26 mouse cellular contexts compared by ENCODE assay signal in genomic region chr3:151216764-151217502, GRCm38 (mm10).
DNase-seq lines count a peak whose midpoint lies in the region; ATAC-seq and TF ChIP-seq lines count a peak whose summit lies in the region.
"Had no signal": no experiment of that assay in that cellular context is flagged by ENCODE, and none has a peak within 500 bp of the region (broad histone marks: within the 10 kb centered on the region; RNA-seq: fewer than 3 reads in every experiment).

No protein-coding gene starts in this region.

- no peak for TF ChIP-seq POLR2A in brain, embryonic 14.5 days (IDR thresholded peaks at IDR 0.05; ENCODE audit: borderline replicate concordance, extremely low read depth, insufficient read depth, insufficient read length, poor library complexity, severe bottlenecking)

- no peak overlapping the region for H3K4me3 ChIP-seq in forebrain, embryonic 13.5 days
- no peak overlapping the region for H3K4me3 ChIP-seq in forebrain, embryonic 11.5 days (ENCODE audit: low read depth, low read length)
- no peak overlapping the region for H3K4me3 ChIP-seq in forebrain, embryonic 15.5 days
- H3K4me3 ChIP-seq in forebrain, embryonic 12.5 days (replicated peaks): no peak overlapping the region
- H3K4me3 ChIP-seq in forebrain, postnatal 0 days (ENCODE audit: low read depth, low read length): no peak overlapping the region
- H3K4me3 ChIP-seq: embryonic facial prominence, embryonic 13.5 days; embryonic facial prominence, embryonic 15.5 days; erythroblast, embryonic 14.5 days had no signal

- WGBS in forebrain, embryonic 13.5 days: 79% methylated on average over 3 of the region's 3 CpGs
- WGBS in forebrain, embryonic 11.5 days: 79% methylated on average over 3 of the region's 3 CpGs
- 53% methylated on average over 3 of the region's 3 CpGs for WGBS in forebrain, embryonic 15.5 days
- 75% methylated on average over 3 of the region's 3 CpGs for WGBS in forebrain, embryonic 12.5 days
- WGBS in forebrain, postnatal 0 days: 49% methylated on average over 3 of the region's 3 CpGs

- no peaks in the 10 kb centered on the region for H3K27me3 ChIP-seq in forebrain, embryonic 13.5 days
- H3K27me3 ChIP-seq in forebrain, embryonic 11.5 days (ENCODE audit: control insufficient read depth, insufficient read depth, low read length): no peaks in the 10 kb centered on the region
- H3K27me3 ChIP-seq in forebrain, embryonic 15.5 days: no peaks in the 10 kb centered on the region
- H3K27me3 ChIP-seq in forebrain, embryonic 12.5 days: no peaks in the 10 kb centered on the region
- H3K27me3 ChIP-seq in forebrain, postnatal 0 days (ENCODE audit: insufficient read depth, low read length): no peaks in the 10 kb centered on the region
- H3K27me3 ChIP-seq: CH12.LX; embryonic facial prominence, embryonic 13.5 days; embryonic facial prominence, embryonic 15.5 days; Patski had no signal

- no peaks in the 10 kb centered on the region for H3K36me3 ChIP-seq in forebrain, embryonic 13.5 days (ENCODE audit: poor library complexity, severe bottlenecking)
- no peaks in the 10 kb centered on the region for H3K36me3 ChIP-seq in forebrain, embryonic 11.5 days (ENCODE audit: control insufficient read depth, insufficient read depth, low read length)
- H3K36me3 ChIP-seq in forebrain, embryonic 15.5 days: no peaks in the 10 kb centered on the region
- no peaks in the 10 kb centered on the region for H3K36me3 ChIP-seq in forebrain, embryonic 12.5 days (replicated peaks)
- no peaks in the 10 kb centered on the region for H3K36me3 ChIP-seq in forebrain, postnatal 0 days (ENCODE audit: insufficient read depth)
- H3K36me3 ChIP-seq: embryonic facial prominence, embryonic 13.5 days; embryonic facial prominence, embryonic 15.5 days; G1E had no signal

- no peaks in the 10 kb centered on the region for H3K4me1 ChIP-seq in forebrain, embryonic 13.5 days
- no peaks in the 10 kb centered on the region for H3K4me1 ChIP-seq in forebrain, embryonic 11.5 days (replicated peaks; ENCODE audit: control insufficient read depth, insufficient read depth, low read length)
- no peaks in the 10 kb centered on the region for H3K4me1 ChIP-seq in forebrain, embryonic 15.5 days
- H3K4me1 ChIP-seq in forebrain, embryonic 12.5 days: no peaks in the 10 kb centered on the region
- no peaks in the 10 kb centered on the region for H3K4me1 ChIP-seq in forebrain, postnatal 0 days (ENCODE audit: insufficient read depth)
- H3K4me1 ChIP-seq: embryonic facial prominence, embryonic 15.5 days had no signal

- no peaks in the 10 kb centered on the region for H3K9me3 ChIP-seq in forebrain, embryonic 13.5 days (replicated peaks)
- no peaks in the 10 kb centered on the region for H3K9me3 ChIP-seq in forebrain, embryonic 11.5 days (ENCODE audit: control insufficient read depth, low read length)
- no peaks in the 10 kb centered on the region for H3K9me3 ChIP-seq in forebrain, embryonic 15.5 days
- no peaks in the 10 kb centered on the region for H3K9me3 ChIP-seq in forebrain, embryonic 12.5 days
- H3K9me3 ChIP-seq in forebrain, postnatal 0 days (ENCODE audit: low read length): no peaks in the 10 kb centered on the region
- H3K9me3 ChIP-seq: embryonic facial prominence, embryonic 13.5 days; embryonic facial prominence, embryonic 15.5 days had no signal

- peak; percentile 59; the same call in 1 of the 2 replicates for ATAC-seq in forebrain, embryonic 13.5 days
- no peak for ATAC-seq in forebrain, embryonic 11.5 days (replicated peaks; ENCODE audit: low FRiP score)
- peak; percentile 68 for ATAC-seq in forebrain, embryonic 15.5 days (replicated peaks)
- ATAC-seq in forebrain, embryonic 12.5 days (ENCODE audit: low FRiP score): no peak
- ATAC-seq in forebrain, postnatal 0 days: peak; percentile 61
- ATAC-seq: activated CD4-positive, CD25-positive, alpha-beta regulatory T cell, adult 4 months; CD4-positive, CD25-positive, alpha-beta regulatory T cell, adult 4 months; Patski had no signal

- no peak for DNase-seq in forebrain, embryonic 11.5 days (ENCODE audit: low spot score)
- DNase-seq in brain, embryonic 14.5 days (ENCODE audit: low read depth): peak; percentile 23
- DNase-seq in forebrain, postnatal 0 days: peak; percentile 32
- DNase-seq in layer of hippocampus, adult 9-11 months: no peak
- DNase-seq: adrenal gland, adult 8-10 months; adrenal gland, postnatal 14 days; adrenal gland, postnatal 36 days; B cell, adult 2 months; cerebellum, adult 11 months; cerebellum, adult 18-20 months; cerebellum, adult 8-10 months; cerebellum, adult 9-11 months; cerebellum, postnatal 14 days; cerebellum, postnatal 36 days; embryo, embryonic 11 days had no signal

- H3K9ac ChIP-seq in forebrain, embryonic 13.5 days: no peak overlapping the region
- H3K9ac ChIP-seq in forebrain, embryonic 11.5 days (ENCODE audit: low read length): no peak overlapping the region
- H3K9ac ChIP-seq in forebrain, embryonic 15.5 days (replicated peaks): no peak overlapping the region
- no peak overlapping the region for H3K9ac ChIP-seq in forebrain, embryonic 12.5 days
- no peak overlapping the region for H3K9ac ChIP-seq in forebrain, postnatal 0 days
- H3K9ac ChIP-seq: embryonic facial prominence, embryonic 13.5 days; embryonic facial prominence, embryonic 15.5 days had no signal

- no peak overlapping the region for H3K4me2 ChIP-seq in forebrain, embryonic 13.5 days
- H3K4me2 ChIP-seq in forebrain, embryonic 11.5 days (ENCODE audit: low read depth, low read length, severe bottlenecking): no peak overlapping the region
- H3K4me2 ChIP-seq in forebrain, embryonic 15.5 days (replicated peaks): no peak overlapping the region
- no peak overlapping the region for H3K4me2 ChIP-seq in forebrain, embryonic 12.5 days
- no peak overlapping the region for H3K4me2 ChIP-seq in forebrain, postnatal 0 days (ENCODE audit: low read depth)
- H3K4me2 ChIP-seq: embryonic facial prominence, embryonic 13.5 days; embryonic facial prominence, embryonic 15.5 days had no signal

- no peak for TF ChIP-seq CTCF in brain, embryonic 14.5 days (IDR thresholded peaks at IDR 0.05; ENCODE audit: borderline replicate concordance, extremely low read depth, insufficient read depth, insufficient read length)
- no peak for TF ChIP-seq CTCF in forebrain, postnatal 0 days (IDR thresholded peaks at IDR 0.05; ENCODE audit: low read depth)

- no peak overlapping the region for H3K27ac ChIP-seq in forebrain, embryonic 13.5 days
- no peak overlapping the region for H3K27ac ChIP-seq in forebrain, embryonic 11.5 days (ENCODE audit: low read depth, low read length)
- H3K27ac ChIP-seq in forebrain, embryonic 15.5 days (replicated peaks): no peak overlapping the region
- H3K27ac ChIP-seq in forebrain, embryonic 12.5 days: no peak overlapping the region
- no peak overlapping the region for H3K27ac ChIP-seq in forebrain, postnatal 0 days (ENCODE audit: low read depth, low read length)
- H3K27ac ChIP-seq: embryonic facial prominence, embryonic 13.5 days; embryonic facial prominence, embryonic 15.5 days had no signal

Comparison
In these comparisons a context has a peak if more than half of its experiments do, and no peak if none do; other contexts are left out.
1. ATAC-seq: peak in forebrain, embryonic 13.5 days (single experiment), forebrain, embryonic 15.5 days (single experiment) and forebrain, postnatal 0 days (single experiment); none in forebrain, embryonic 11.5 days (single experiment) and forebrain, embryonic 12.5 days (single experiment).
2. DNase-seq: peak in brain, embryonic 14.5 days (single experiment) and forebrain, postnatal 0 days (single experiment); none in forebrain, embryonic 11.5 days (single experiment) and layer of hippocampus, adult 9-11 months (single experiment).